Mouse (Mus musculus) myocyte (in vitro differentiated cells): ENCODE data around the gene Cul9.

Source experiments
- POLR2A ChIP-seq: IDR thresholded peaks from one replicate; pipeline ENCODE4 v1.6.1; 2011; ENCODE audit warnings: low read depth, mild to moderate bottlenecking, control low read depth, moderate library complexity; ENCODE audit not compliant: insufficient read length
- USF1 ChIP-seq: IDR thresholded peaks from one replicate; pipeline ENCODE4 v1.6.1; 2011; ENCODE audit warnings: low read depth, mild to moderate bottlenecking, control low read depth, moderate library complexity

GRCm38 (mm10) chr17:46462226-46462625 is 84.0 kb downstream of the Cul9 start:
- TF ChIP-seq POLR2A, result no peak
- TF ChIP-seq USF1, result no peak
